Mouse (Mus musculus) limb, embryonic 11.5 days (tissue): ENCODE data around the gene Wfdc3. TPM values are rescaled to one million over a fixed set of nuclear protein-coding genes. Genes with fewer than 3 reads are reported as not detected.

ENCODE experiments used
- ATAC-seq: fragments of 200-750 bp; cut with Nextera tagmentation; 2 replicates; pipeline ENCODE4 v1.8.0; 2017; ENCODE audit warnings: low read depth; ENCODE audit not compliant: insufficient number of reproducible peaks, low FRiP score, low TSS enrichment
- DNase-seq: peaks from one replicate; pipeline ENCODE4 v3.0.0-alpha.2; 2015; ENCODE audit warnings: low spot score
- H3K27ac ChIP-seq: fragments of 300-500 bp; sonication (generic); replicated peaks from 2 replicates; pipeline ENCODE4 v1.5.1; 2014; ENCODE audit warnings: low read depth, mild to moderate bottlenecking, low read length
- H3K27me3 ChIP-seq: fragments of 300-500 bp; sonication (generic); 2 replicates; pipeline ENCODE4 v1.6.1; 2014; ENCODE audit warnings: mild to moderate bottlenecking, low read length, mixed read lengths; ENCODE audit not compliant: control insufficient read depth, insufficient read depth
- H3K36me3 ChIP-seq: fragments of 300-500 bp; sonication (generic); 2 replicates; pipeline ENCODE4 v1.6.1; 2014; ENCODE audit warnings: mild to moderate bottlenecking, low read length, moderate library complexity, mixed read lengths; ENCODE audit not compliant: control insufficient read depth, insufficient read depth
- H3K4me1 ChIP-seq: fragments of 300-500 bp; sonication (generic); 2 replicates; pipeline ENCODE4 v1.6.1; 2014; ENCODE audit warnings: low read length, mixed read lengths; ENCODE audit not compliant: control insufficient read depth, insufficient read depth
- H3K4me2 ChIP-seq: fragments of 300-500 bp; sonication (generic); 2 replicates; pipeline ENCODE4 v1.6.1; 2014; ENCODE audit warnings: low read depth, mild to moderate bottlenecking, moderate library complexity; ENCODE audit not compliant: severe bottlenecking
- H3K4me3 ChIP-seq: fragments of 300-500 bp; sonication (generic); 2 replicates; pipeline ENCODE4 v1.5.1; 2014; ENCODE audit warnings: low read depth, low read length
- H3K9ac ChIP-seq: fragments of 300-500 bp; sonication (generic); 2 replicates; pipeline ENCODE4 v1.6.1; 2014; ENCODE audit warnings: mild to moderate bottlenecking, low read length
- H3K9me3 ChIP-seq: fragments of 300-500 bp; sonication (generic); 2 replicates; pipeline ENCODE4 v1.6.1; 2016; ENCODE audit warnings: low read length; ENCODE audit not compliant: control insufficient read depth
- WGBS: fragments of 180-500 bp; shearing (Covaris S2); extraction: QIAGEN DNeasy Blood & Tissue Kit; methylation state at CpG from one replicate; pipeline ENCODE4 v1.1.7; 2014; 5-methylcytosine and 5-hydroxymethylcytosine counted together
- polyA plus RNA-seq: library from polyadenylated mRNA; unstranded; fragments of >200 nt; fragmentation: Nextera tagmentation; extraction: Ambion mirVana; gene quantifications from 2 replicates; pipeline ENCODE4 v1.2.1, GENCODE M21; 2014

Wfdc3 gene
- 0.55 and 1.0 TPM in 2 replicates for polyA plus RNA-seq

GRCm38 (mm10) chr2:164745843-164746479 is at the start of gene Wfdc3, which contains the start of gene Dnttip1:
Gene Wfdc3, minus strand, starts transcription at chr2:164745931.
Gene Dnttip1, plus strand, starts transcription at chr2:164745983.
- 0 out of 2 replicates have a peak within 1 kb of the TSS, but pooled peaks have one; percentile 52 for H3K27ac ChIP-seq
- ATAC-seq = peak; percentile 84
- no peaks in the 10 kb centered on the region for H3K9me3 ChIP-seq
- H3K9ac ChIP-seq = peak within 1 kb of the TSS; percentile 90
- H3K4me1 ChIP-seq = peaks cover 5% of the 10 kb centered on the region
- DNase-seq = peak; percentile 96
- peak within 1 kb of the TSS; percentile 59 for H3K4me2 ChIP-seq
- WGBS = under 1% methylated on average over 70 of the region's 70 CpGs
- no peaks in the 10 kb centered on the region for H3K27me3 ChIP-seq
- H3K36me3 ChIP-seq = peaks cover 4% of the 10 kb centered on the region
- H3K4me3 ChIP-seq = peak within 1 kb of the TSS; percentile 80

- H3K27ac ChIP-seq = no peak overlapping the region
- H3K4me2 ChIP-seq = no peak overlapping the region
- H3K9me3 ChIP-seq = no peaks in the 10 kb centered on the region
- H3K27me3 ChIP-seq = no peaks in the 10 kb centered on the region
- H3K4me3 ChIP-seq = no peak overlapping the region
- no peak overlapping the region for H3K9ac ChIP-seq
- WGBS = 44% methylated on average over 5 of the region's 5 CpGs
- H3K36me3 ChIP-seq = peaks cover 4% of the 10 kb centered on the region; the same call in 1 of the 2 replicates
- DNase-seq (peak; percentile 82), ATAC-seq (peak; percentile 58; the same call in 1 of the 2 replicates)
- no peaks in the 10 kb centered on the region for H3K4me1 ChIP-seq
Measured at GRCm38 (mm10) chr2:164794293-164794692, 48.6 kb upstream of the Wfdc3 start.

DNA sequence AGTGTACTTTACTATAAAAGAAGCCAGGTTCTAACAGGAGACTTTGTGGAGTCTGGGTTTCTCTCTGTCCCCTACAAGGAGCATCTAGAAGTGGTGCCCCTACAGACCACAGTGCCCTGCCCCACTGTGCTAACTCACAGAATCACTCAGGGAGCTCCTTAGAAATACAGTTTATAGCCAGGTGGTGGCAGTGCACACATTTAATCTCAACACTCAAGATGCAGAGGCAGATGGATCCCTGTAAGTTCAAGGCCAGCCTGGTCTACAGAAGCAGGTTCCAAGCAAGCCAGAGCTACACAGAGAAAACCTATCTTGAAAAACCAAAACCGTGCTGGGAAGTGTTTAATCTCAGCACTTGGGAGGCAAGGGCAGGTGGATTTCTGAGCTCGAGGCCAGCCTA is 48.0 kb upstream of the Wfdc3 start:
- no peak for DNase-seq
- H3K9me3 ChIP-seq = no peaks in the 10 kb centered on the region
- H3K4me3 ChIP-seq = no peak overlapping the region
- peaks cover 4% of the 10 kb centered on the region; the same call in 1 of the 2 replicates for H3K36me3 ChIP-seq
- ATAC-seq = no peak
- H3K4me1 ChIP-seq = no peaks in the 10 kb centered on the region
- H3K9ac ChIP-seq = no peak overlapping the region
- H3K4me2 ChIP-seq = no peak overlapping the region
- H3K27ac ChIP-seq = no peak overlapping the region
- WGBS = 90% methylated on average over 2 of the region's 2 CpGs
- no peaks in the 10 kb centered on the region for H3K27me3 ChIP-seq

GRCm38 (mm10) chr2:164793236-164793635 is 47.5 kb upstream of the Wfdc3 start:
- peak; percentile 71 for DNase-seq
- WGBS = 84% methylated on average over 3 of the region's 3 CpGs
- peaks cover 4% of the 10 kb centered on the region; the same call in 1 of the 2 replicates for H3K36me3 ChIP-seq
- no peak overlapping the region for H3K27ac ChIP-seq
- H3K9ac ChIP-seq = no peak overlapping the region
- no peak for ATAC-seq
- no peaks in the 10 kb centered on the region for H3K27me3 ChIP-seq
- 0 out of 2 replicates have a peak, but pooled peaks cover 2% of the 10 kb centered on the region for H3K4me1 ChIP-seq
- H3K4me2 ChIP-seq = no peak overlapping the region
- no peak overlapping the region for H3K4me3 ChIP-seq
- no peaks in the 10 kb centered on the region for H3K9me3 ChIP-seq

DNA sequence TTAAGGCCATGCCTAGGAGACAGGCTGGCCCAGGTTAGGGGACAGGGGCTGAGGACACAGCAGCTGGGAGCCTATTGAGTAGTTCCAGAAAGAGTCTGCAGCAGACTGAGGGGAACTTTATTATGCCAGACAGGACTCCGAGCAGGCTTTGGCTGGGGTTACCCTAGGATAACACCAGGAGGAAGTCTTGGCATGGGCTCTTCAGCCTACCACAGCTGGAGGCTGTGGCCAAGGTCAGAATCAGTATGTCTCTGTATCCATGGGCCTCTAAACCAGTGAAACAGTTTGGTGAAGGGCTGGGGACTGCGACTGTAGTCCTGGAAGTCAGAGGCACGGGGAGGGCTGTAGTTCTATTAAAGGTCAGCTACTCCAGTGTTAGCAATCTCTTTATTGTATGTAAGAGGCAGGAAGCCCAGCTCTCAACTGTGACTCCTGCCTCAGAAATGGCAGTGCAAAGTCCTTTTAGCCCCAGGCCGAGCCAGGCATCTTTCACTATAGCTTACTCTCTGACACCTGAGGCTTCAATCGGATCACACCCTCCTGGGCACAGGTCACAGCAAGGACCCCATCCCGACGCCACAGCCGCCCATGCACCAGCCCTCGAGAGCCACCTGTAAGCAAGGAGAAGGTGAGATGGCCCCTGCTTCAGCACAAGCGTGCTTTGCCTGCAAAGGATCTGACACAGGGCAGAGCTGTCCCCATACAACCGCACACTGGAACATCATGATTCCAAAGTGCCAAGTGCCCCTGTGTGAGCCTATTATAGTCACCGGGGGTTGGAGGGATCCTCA is 46.9 kb upstream of the Wfdc3 start:
- Histone ChIP-seq H3K4me3 (no peak overlapping the region), H3K4me1 (0 out of 2 replicates have a peak, but pooled peaks cover 2% of the 10 kb centered on the region), H3K4me2 (no peak overlapping the region; the same call in 1 of the 2 replicates), H3K9me3 (no peaks in the 10 kb centered on the region), H3K36me3 (no peaks in the 10 kb centered on the region; the same call in 1 of the 2 replicates), H3K27ac (no peak overlapping the region), H3K9ac (no peak overlapping the region), H3K27me3 (no peaks in the 10 kb centered on the region)
- DNase-seq = no peak
- WGBS = 93% methylated on average over 12 of the region's 12 CpGs
- no peak for ATAC-seq

GRCm38 (mm10) chr2:164791841-164792261 is 46.1 kb upstream of the Wfdc3 start:
- WGBS = 95% methylated on average over 18 of the region's 18 CpGs
- no peak overlapping the region for H3K4me3 ChIP-seq
- no peaks in the 10 kb centered on the region for H3K27me3 ChIP-seq
- H3K4me1 ChIP-seq = 0 out of 2 replicates have a peak, but pooled peaks cover 2% of the 10 kb centered on the region
- no peak overlapping the region for H3K27ac ChIP-seq
- DNase-seq (no peak), ATAC-seq (no peak)
- H3K9me3 ChIP-seq = no peaks in the 10 kb centered on the region
- no peaks in the 10 kb centered on the region; the same call in 1 of the 2 replicates for H3K36me3 ChIP-seq
- H3K9ac ChIP-seq = no peak overlapping the region
- no peak overlapping the region for H3K4me2 ChIP-seq

DNA sequence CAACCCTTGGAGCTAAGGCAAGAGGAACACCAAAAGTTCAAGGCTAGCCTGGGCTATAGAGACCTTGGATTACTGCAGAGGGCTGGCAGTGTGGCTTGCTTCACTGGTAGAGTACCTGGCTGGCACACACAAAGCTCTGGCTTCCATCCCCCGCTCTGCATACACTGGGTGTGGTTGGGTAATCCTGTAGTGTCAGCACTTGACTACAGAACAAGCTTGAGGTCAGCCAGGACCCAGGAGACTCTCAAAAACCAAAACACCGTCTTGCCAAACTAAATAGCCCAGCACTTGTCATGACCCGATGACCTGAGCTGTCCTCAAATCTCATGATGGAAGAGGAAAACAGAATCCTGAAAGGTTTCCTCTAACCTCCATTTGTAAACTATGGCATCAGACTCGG is 44.7 kb upstream of the Wfdc3 start:
- Histone ChIP-seq H3K27me3 (no peaks in the 10 kb centered on the region), H3K9ac (no peak overlapping the region), H3K4me3 (no peak overlapping the region), H3K27ac (no peak overlapping the region), H3K9me3 (no peaks in the 10 kb centered on the region), H3K4me1 (0 out of 2 replicates have a peak, but pooled peaks cover 2% of the 10 kb centered on the region), H3K4me2 (no peak overlapping the region), H3K36me3 (no peaks in the 10 kb centered on the region; the same call in 1 of the 2 replicates)
- DNase-seq (no peak), ATAC-seq (no peak)
- WGBS = 81% methylated on average over 4 of the region's 4 CpGs

DNA sequence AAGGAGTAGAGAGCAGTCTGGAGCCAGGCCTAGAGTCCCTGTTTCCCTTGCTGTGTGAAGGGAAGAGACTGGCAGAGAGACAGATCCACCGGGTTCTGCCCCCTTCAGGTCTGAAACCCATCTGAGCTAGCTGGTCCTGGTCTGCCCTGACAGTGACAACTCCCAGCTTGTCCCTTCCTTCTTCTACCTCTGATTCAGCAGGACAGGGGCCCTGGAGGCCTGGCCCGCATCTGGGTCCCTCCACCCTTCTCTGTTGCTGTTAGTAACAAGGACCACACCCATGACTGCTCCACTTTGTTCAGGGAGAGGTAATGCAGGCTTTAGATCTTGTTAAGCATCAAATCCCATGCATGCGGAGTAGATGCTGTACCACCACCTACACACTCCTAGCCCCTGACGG is 42.7 kb upstream of the Wfdc3 start:
- Histone ChIP-seq H3K4me1 (0 out of 2 replicates have a peak, but pooled peaks cover 2% of the 10 kb centered on the region), H3K27ac (no peak overlapping the region), H3K9ac (no peak overlapping the region), H3K4me3 (no peak overlapping the region), H3K27me3 (no peaks in the 10 kb centered on the region), H3K36me3 (no peaks in the 10 kb centered on the region; the same call in 1 of the 2 replicates), H3K9me3 (no peaks in the 10 kb centered on the region), H3K4me2 (no peak overlapping the region)
- WGBS = 77% methylated on average over 4 of the region's 4 CpGs
- no peak for ATAC-seq
- no peak for DNase-seq
